Mouse (Mus musculus): ENCODE results near the gene Sema4f.

- TF ChIP-seq CTCF (IDR thresholded peaks at IDR 0.05; ENCODE audit: low read depth, low read length) (no peak), POLR2A (IDR thresholded peaks at IDR 0.05; ENCODE audit: insufficient read depth, low read length) (no peak)
Measured at GRCm38 (mm10) chr6:82893415-82893814, 46.2 kb downstream of the Sema4f start.
